Mouse (Mus musculus): ENCODE measurements around the gene Cdkn2b. TPM values are rescaled to one million over a fixed set of nuclear protein-coding genes. Genes with fewer than 3 reads are reported as not detected.
A peak's percentile ranks its signal among the peaks of the same experiment; 100 is the strongest.

The Cdkn2b gene
- total RNA-seq (2014; rRNA removed): 3.4 and 5.7 TPM in 2 replicates
- polyA plus RNA-seq (2015; fragmentation: Nextera tagmentation; extraction: Ambion mirVana): 2.3 TPM in 2 replicates

DNA sequence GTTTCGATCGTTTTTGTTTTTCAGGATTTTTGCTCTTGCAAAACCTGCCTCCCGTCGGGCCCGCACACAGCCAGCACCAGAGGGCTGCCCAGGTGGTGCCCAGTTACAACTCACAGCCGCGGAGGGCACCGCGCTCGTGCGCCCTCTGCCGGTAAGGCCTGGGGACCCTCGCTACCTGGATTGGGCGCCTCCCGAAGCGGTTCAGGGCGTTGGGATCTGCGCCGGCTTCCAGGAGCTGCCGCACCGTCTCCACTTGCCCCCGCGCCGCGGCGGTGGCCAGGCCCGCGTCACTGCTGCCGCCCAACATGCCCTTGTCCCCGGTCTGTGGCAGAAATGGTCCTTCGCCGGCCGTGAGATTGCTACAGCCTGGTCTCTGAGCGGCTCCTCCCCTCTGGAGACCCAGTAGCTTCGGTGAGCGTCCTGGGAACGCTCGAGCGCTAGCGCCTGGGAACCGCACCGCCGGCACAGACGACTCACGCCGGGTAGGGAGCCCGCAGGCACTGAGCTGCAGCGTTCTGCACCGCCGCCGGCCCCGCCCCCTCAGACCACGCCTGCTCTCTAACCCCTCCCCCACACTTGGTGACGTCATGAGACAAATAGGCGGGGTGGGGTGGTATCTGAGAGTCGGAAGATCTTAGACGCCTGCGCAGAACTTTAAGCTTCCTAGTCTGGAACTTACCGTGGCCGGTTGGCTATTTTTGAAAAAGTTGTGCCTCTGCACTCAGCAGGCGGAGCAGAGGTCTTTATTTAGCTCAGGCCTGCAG is at the start of gene Cdkn2b:
Gene Cdkn2b (minus strand): TSS at position 549 of the 764 bp plus-strand sequence.
- ATAC-seq: peak; percentile 90
- peak; percentile 75 for TF ChIP-seq CTCF (IDR thresholded peaks at IDR 0.05; ENCODE audit: low read depth)

DNA sequence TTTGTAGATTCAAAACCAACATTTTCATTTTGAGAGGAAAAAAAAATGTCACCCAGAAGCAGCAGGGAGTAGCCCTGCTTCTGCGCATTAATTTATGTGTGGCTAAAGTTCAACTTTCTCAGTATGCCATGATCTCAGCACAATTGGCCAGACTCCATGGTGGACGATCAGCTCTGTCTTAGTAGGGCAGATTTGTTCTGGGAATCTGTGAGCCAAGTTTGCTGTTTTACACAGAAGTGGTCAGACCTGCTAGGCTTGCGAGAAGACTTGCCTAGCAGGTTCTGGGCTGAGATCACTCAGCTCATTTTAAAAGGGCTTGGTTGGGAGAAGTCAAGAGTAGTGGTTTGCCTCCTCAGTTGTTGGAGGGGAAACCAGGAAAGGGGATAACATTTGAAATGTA is 49.5 kb upstream of the Cdkn2b start:
- H3K36me3 ChIP-seq (ENCODE audit: insufficient read depth, low read length): no peaks in the 10 kb centered on the region
- no peaks in the 10 kb centered on the region for H3K9me3 ChIP-seq (ENCODE audit: low read length)
- H3K27me3 ChIP-seq (ENCODE audit: insufficient read depth, low read length): no peaks in the 10 kb centered on the region
- TF ChIP-seq CTCF (IDR thresholded peaks at IDR 0.05; ENCODE audit: low read depth): no peak
- H3K9ac ChIP-seq (replicated peaks; ENCODE audit: low read length): no peak overlapping the region
- no peak overlapping the region for H3K27ac ChIP-seq
- no peak overlapping the region for H3K4me2 ChIP-seq (ENCODE audit: low read depth, low read length)
- WGBS: 48% methylated on average over 3 of the region's 3 CpGs
- no peaks in the 10 kb centered on the region for H3K4me1 ChIP-seq (ENCODE audit: insufficient read depth, low read length)
- H3K4me3 ChIP-seq (ENCODE audit: low read length): no peak overlapping the region
- no peak for ATAC-seq
- peak; percentile 43 for DNase-seq (ENCODE audit: low spot score)

More for the DNA sequence above, at the start of gene Cdkn2b:
- peak; percentile 76 for DNase-seq (ENCODE audit: low spot score)
- H3K27me3 ChIP-seq (ENCODE audit: insufficient read depth, low read length): peaks cover 75% of the 10 kb centered on the region
- no peaks in the 10 kb centered on the region for H3K36me3 ChIP-seq (ENCODE audit: insufficient read depth, low read length)
- no peaks in the 10 kb centered on the region for H3K9me3 ChIP-seq (ENCODE audit: low read length)
- WGBS: 1% methylated on average over 58 of the region's 61 CpGs
- peak within 1 kb of the TSS; percentile 21; the same call in 1 of the 2 replicates for H3K9ac ChIP-seq (replicated peaks; ENCODE audit: low read length)
- H3K4me1 ChIP-seq (ENCODE audit: insufficient read depth, low read length): no peaks in the 10 kb centered on the region
- no peak within 1 kb of the TSS for H3K27ac ChIP-seq
- peak within 1 kb of the TSS; percentile 46 for H3K4me3 ChIP-seq (ENCODE audit: low read length)
- H3K4me2 ChIP-seq (ENCODE audit: low read depth, low read length): peak within 1 kb of the TSS; percentile 76

DNA sequence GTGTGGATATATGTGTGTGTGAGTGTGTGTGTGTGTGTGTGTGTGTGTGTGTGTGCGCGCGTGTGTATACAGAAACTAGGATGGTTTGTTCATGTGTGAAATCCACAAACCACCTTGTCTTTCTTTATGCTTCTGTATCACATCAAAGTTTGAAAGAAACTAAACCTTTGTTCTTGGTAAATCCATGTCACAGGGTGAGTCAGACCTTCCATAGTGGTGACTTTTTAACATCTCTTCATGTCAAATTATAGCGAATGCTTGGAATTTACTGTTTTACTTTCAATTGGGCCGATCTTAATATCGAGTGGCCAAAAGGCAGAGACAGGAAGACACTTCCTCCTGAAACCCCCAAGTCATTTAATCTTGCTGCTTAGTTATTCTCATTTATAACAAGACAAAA is 48.7 kb upstream of the Cdkn2b start:
- ATAC-seq: no peak
- H3K4me2 ChIP-seq (ENCODE audit: low read depth, low read length): no peak overlapping the region

DNA sequence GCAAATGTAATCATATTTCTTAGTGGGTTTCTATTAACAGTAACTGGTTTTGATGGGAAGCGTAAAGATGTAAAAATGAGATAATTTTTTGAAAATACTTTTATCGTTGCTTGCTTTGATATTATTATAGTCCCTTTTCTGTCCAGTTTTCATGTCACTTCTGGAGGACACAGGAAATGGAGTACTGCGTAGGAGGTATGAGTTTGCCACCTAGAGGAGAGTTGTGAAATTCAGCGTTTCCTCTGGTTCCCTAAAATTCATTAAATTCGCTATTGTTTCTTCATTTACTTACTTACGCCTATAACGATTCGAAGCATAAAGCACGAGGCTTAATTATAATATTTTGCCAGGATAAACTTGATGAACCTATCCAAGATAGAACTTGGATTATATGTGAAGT is 43.1 kb upstream of the Cdkn2b start:
- H3K4me1 ChIP-seq (ENCODE audit: insufficient read depth, low read length): no peaks in the 10 kb centered on the region
- H3K27me3 ChIP-seq (ENCODE audit: insufficient read depth, low read length): no peaks in the 10 kb centered on the region
- H3K4me2 ChIP-seq (ENCODE audit: low read depth, low read length): no peak overlapping the region
- 55% methylated on average over 9 of the region's 9 CpGs for WGBS
- TF ChIP-seq CTCF (IDR thresholded peaks at IDR 0.05; ENCODE audit: low read depth): peak; percentile 21; the same call in 1 of the 2 replicates
- no peak overlapping the region for H3K4me3 ChIP-seq (ENCODE audit: low read length)
- DNase-seq (ENCODE audit: low spot score) (no peak), ATAC-seq (no peak)
- H3K9me3 ChIP-seq (ENCODE audit: low read length): no peaks in the 10 kb centered on the region
- no peaks in the 10 kb centered on the region for H3K36me3 ChIP-seq (ENCODE audit: insufficient read depth, low read length)
- H3K27ac ChIP-seq: no peak overlapping the region
- H3K9ac ChIP-seq (replicated peaks; ENCODE audit: low read length): no peak overlapping the region

More for the DNA sequence above, 48.7 kb upstream of the Cdkn2b start:
- H3K9ac ChIP-seq (replicated peaks; ENCODE audit: low read length): no peak overlapping the region
- no peaks in the 10 kb centered on the region for H3K9me3 ChIP-seq (ENCODE audit: low read length)
- WGBS: 93% methylated on average over 6 of the region's 6 CpGs
- H3K27ac ChIP-seq: no peak overlapping the region
- H3K4me3 ChIP-seq (ENCODE audit: low read length): no peak overlapping the region
- no peaks in the 10 kb centered on the region for H3K27me3 ChIP-seq (ENCODE audit: insufficient read depth, low read length)
- DNase-seq (ENCODE audit: low spot score): no peak
- H3K4me1 ChIP-seq (ENCODE audit: insufficient read depth, low read length): no peaks in the 10 kb centered on the region
- no peak for TF ChIP-seq CTCF (IDR thresholded peaks at IDR 0.05; ENCODE audit: low read depth)
- H3K36me3 ChIP-seq (ENCODE audit: insufficient read depth, low read length): no peaks in the 10 kb centered on the region

DNA sequence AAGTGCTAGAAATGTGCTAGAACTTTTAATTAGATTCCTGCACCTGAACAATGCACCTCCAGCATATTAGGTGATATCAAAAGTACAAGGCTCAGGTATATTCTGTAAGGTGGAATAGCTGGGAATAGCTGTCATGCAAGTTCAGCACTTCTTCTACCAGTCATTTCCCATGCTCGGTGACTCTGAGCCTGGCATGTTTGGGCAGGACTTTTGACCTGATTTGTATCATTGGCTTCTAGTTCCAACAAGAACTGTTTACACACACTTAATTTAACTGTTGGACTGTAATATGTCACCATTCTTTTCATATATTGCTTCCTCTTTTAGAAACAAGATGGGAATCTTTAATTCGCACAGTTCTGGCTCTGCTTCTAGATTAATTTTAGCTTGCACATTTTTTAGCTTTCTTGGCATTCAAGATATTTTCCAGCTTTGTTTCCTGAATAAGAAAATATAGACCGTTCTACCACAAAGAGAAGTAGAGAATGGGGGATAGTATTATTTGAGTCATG is 42.3 kb upstream of the Cdkn2b start:
- Histone ChIP-seq H3K27me3 (ENCODE audit: insufficient read depth, low read length) (no peaks in the 10 kb centered on the region), H3K27ac (no peak overlapping the region), H3K36me3 (ENCODE audit: insufficient read depth, low read length) (no peaks in the 10 kb centered on the region), H3K9ac (replicated peaks; ENCODE audit: low read length) (no peak overlapping the region), H3K4me2 (ENCODE audit: low read depth, low read length) (no peak overlapping the region), H3K9me3 (ENCODE audit: low read length) (no peaks in the 10 kb centered on the region), H3K4me1 (ENCODE audit: insufficient read depth, low read length) (no peaks in the 10 kb centered on the region), H3K4me3 (ENCODE audit: low read length) (no peak overlapping the region)
- ATAC-seq: no peak
- TF ChIP-seq CTCF (IDR thresholded peaks at IDR 0.05; ENCODE audit: low read depth): no peak
- WGBS: 86% methylated on average over 3 of the region's 3 CpGs
- no peak for DNase-seq (ENCODE audit: low spot score)

DNA sequence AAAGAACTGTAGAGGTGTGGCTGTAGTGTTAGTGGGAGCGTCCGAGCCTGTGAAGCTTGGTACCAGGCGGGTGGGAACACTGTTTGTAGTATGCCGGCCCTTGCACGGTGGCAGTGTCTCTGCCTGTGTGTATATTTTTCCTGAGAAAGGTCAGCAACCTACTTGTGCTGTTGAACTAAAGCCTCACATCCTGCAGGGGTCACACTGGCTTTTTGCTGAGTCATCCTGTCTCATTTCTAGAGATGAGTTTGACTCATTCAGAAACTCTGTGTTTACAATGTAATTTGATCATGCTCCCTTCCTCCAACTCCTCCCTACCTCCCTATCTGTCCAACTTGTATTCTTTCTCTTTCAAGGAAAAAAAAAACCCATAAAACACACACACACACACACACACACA is 40.6 kb upstream of the Cdkn2b start:
- H3K9me3 ChIP-seq (ENCODE audit: low read length): no peaks in the 10 kb centered on the region
- no peak for TF ChIP-seq CTCF (IDR thresholded peaks at IDR 0.05; ENCODE audit: low read depth)
- H3K27ac ChIP-seq: no peak overlapping the region
- no peaks in the 10 kb centered on the region for H3K27me3 ChIP-seq (ENCODE audit: insufficient read depth, low read length)
- ATAC-seq (no peak), DNase-seq (ENCODE audit: low spot score) (no peak)
- H3K4me2 ChIP-seq (ENCODE audit: low read depth, low read length): no peak overlapping the region
- no peak overlapping the region for H3K9ac ChIP-seq (replicated peaks; ENCODE audit: low read length)
- 66% methylated on average over 5 of the region's 5 CpGs for WGBS
- H3K4me3 ChIP-seq (ENCODE audit: low read length): no peak overlapping the region
- no peaks in the 10 kb centered on the region for H3K36me3 ChIP-seq (ENCODE audit: insufficient read depth, low read length)
- H3K4me1 ChIP-seq (ENCODE audit: insufficient read depth, low read length): no peaks in the 10 kb centered on the region

DNA sequence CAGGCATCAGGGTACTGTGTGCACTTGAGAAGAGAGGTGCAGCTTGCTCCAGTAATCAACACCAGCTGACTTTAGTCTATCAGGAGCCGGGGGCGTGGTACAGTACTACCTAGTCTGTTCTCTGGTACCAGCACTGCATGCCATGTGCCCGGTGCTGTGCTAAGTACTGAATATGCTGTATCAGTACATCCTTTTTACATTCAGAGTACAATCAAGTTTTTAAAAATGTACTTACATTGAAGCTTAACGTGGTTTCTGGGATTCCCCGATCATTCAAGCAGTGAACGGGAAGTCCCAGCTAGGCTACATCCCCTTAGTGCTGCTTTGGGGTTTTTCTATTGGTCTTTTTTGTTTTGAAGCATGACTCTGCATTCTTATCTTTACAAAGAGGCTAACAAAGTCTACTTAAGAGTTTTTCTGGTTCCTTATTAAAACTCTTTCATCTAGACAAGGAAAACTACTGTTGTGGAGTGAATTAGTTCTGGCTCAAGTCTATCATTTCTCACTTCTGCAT is 40.2 kb upstream of the Cdkn2b start:
- WGBS: 79% methylated on average over 6 of the region's 6 CpGs
- H3K27me3 ChIP-seq (ENCODE audit: insufficient read depth, low read length): no peaks in the 10 kb centered on the region

More for the DNA sequence above, 40.2 kb upstream of the Cdkn2b start:
- H3K36me3 ChIP-seq (ENCODE audit: insufficient read depth, low read length): no peaks in the 10 kb centered on the region
- no peak overlapping the region for H3K4me2 ChIP-seq (ENCODE audit: low read depth, low read length)
- ATAC-seq (no peak), DNase-seq (ENCODE audit: low spot score) (no peak)
- no peak overlapping the region for H3K4me3 ChIP-seq (ENCODE audit: low read length)
- H3K9ac ChIP-seq (replicated peaks; ENCODE audit: low read length): no peak overlapping the region
- no peaks in the 10 kb centered on the region for H3K4me1 ChIP-seq (ENCODE audit: insufficient read depth, low read length)
- H3K27ac ChIP-seq: no peak overlapping the region
- no peak for TF ChIP-seq CTCF (IDR thresholded peaks at IDR 0.05; ENCODE audit: low read depth)
- no peaks in the 10 kb centered on the region for H3K9me3 ChIP-seq (ENCODE audit: low read length)
